Mouse (Mus musculus) neural tube, embryonic 11.5 days (tissue): ENCODE measurements at regions not wholly inside any gene's neighbourhood (a gene's known extent, or its start where the extent isn't known, plus 50 kb on each side); places are given as distances from the start of the nearest gene placed in this dataset.

Experiments
- ATAC-seq: fragments of 200-750 bp; cut with Nextera tagmentation; 2 replicates; pipeline ENCODE4 v1.8.0; 2017; ENCODE audit warnings: moderate number of reproducible peaks, mild to moderate bottlenecking, moderate TSS enrichment, moderate library complexity; ENCODE audit not compliant: insufficient read depth, low FRiP score, low TSS enrichment
- DNase-seq: peaks from one replicate; pipeline ENCODE4 v3.0.0-alpha.2; 2015; ENCODE audit warnings: low spot score
- H3K27ac ChIP-seq: fragments of 300-500 bp; sonication (generic); 2 replicates; pipeline ENCODE4 v1.5.1; 2014; ENCODE audit warnings: low read depth, mild to moderate bottlenecking, low read length
- H3K27me3 ChIP-seq: fragments of 300-500 bp; sonication (generic); 2 replicates; pipeline ENCODE4 v1.6.1; 2014; ENCODE audit warnings: mild to moderate bottlenecking, low read length, mixed read lengths; ENCODE audit not compliant: control insufficient read depth, insufficient read depth
- H3K36me3 ChIP-seq: fragments of 300-500 bp; sonication (generic); 2 replicates; pipeline ENCODE4 v1.6.1; 2014; ENCODE audit warnings: mild to moderate bottlenecking, low read length, moderate library complexity, mixed read lengths; ENCODE audit not compliant: control insufficient read depth, insufficient read depth
- H3K4me1 ChIP-seq: fragments of 300-500 bp; sonication (generic); 2 replicates; pipeline ENCODE4 v1.6.1; 2014; ENCODE audit warnings: low read length, mixed read lengths; ENCODE audit not compliant: control insufficient read depth, insufficient read depth
- H3K4me2 ChIP-seq: fragments of 300-500 bp; sonication (generic); 2 replicates; pipeline ENCODE4 v1.6.1; 2014; ENCODE audit warnings: low read depth, mild to moderate bottlenecking, moderate library complexity
- H3K4me3 ChIP-seq: fragments of 300-500 bp; sonication (generic); 2 replicates; pipeline ENCODE4 v1.5.1; 2014; ENCODE audit warnings: low read depth, low read length
- H3K9ac ChIP-seq: fragments of 300-500 bp; sonication (generic); 2 replicates; pipeline ENCODE4 v1.6.1; 2014; ENCODE audit warnings: mild to moderate bottlenecking, low read length
- H3K9me3 ChIP-seq: fragments of 300-500 bp; sonication (generic); 2 replicates; pipeline ENCODE4 v1.6.1; 2016; ENCODE audit warnings: low read length; ENCODE audit not compliant: control insufficient read depth
- WGBS: fragments of 180-500 bp; shearing (Covaris S2); extraction: QIAGEN DNeasy Blood & Tissue Kit; methylation state at CpG from one replicate; pipeline ENCODE4 v1.1.7; 2014; 5-methylcytosine and 5-hydroxymethylcytosine counted together

GRCm38 (mm10) chr10:6053207-6053606 is 131.0 kb upstream of the Rgs17 start:
- H3K9ac ChIP-seq, result no peak overlapping the region
- no peak overlapping the region for H3K4me2 ChIP-seq
- no peaks in the 10 kb centered on the region for H3K9me3 ChIP-seq
- H3K4me1 ChIP-seq, result no peaks in the 10 kb centered on the region
- no peak overlapping the region for H3K27ac ChIP-seq
- H3K36me3 ChIP-seq, result no peaks in the 10 kb centered on the region
- H3K4me3 ChIP-seq, result no peak overlapping the region
- ATAC-seq (no peak), DNase-seq (no peak)
- H3K27me3 ChIP-seq, result no peaks in the 10 kb centered on the region
- 63% methylated on average over 2 of the region's 2 CpGs for WGBS

GRCm38 (mm10) chr10:6043358-6043757 is 121.2 kb upstream of the Rgs17 start:
- Histone ChIP-seq H3K4me1 (no peaks in the 10 kb centered on the region), H3K9ac (no peak overlapping the region), H3K4me3 (no peak overlapping the region), H3K9me3 (no peaks in the 10 kb centered on the region), H3K4me2 (no peak overlapping the region), H3K36me3 (no peaks in the 10 kb centered on the region), H3K27me3 (no peaks in the 10 kb centered on the region), H3K27ac (no peak overlapping the region)
- ATAC-seq (no peak), DNase-seq (no peak)
- 79% methylated on average over 5 of the region's 5 CpGs for WGBS

- Histone ChIP-seq H3K9ac (no peak overlapping the region), H3K4me1 (no peaks in the 10 kb centered on the region), H3K4me3 (no peak overlapping the region), H3K36me3 (no peaks in the 10 kb centered on the region), H3K9me3 (no peaks in the 10 kb centered on the region), H3K27ac (no peak overlapping the region), H3K27me3 (no peaks in the 10 kb centered on the region), H3K4me2 (no peak overlapping the region)
- DNase-seq, result no peak
- ATAC-seq, result no peak
- WGBS, result 82% methylated on average over 4 of the region's 4 CpGs
Measured at GRCm38 (mm10) chr10:6039771-6040170, 117.6 kb upstream of the Rgs17 start.

GRCm38 (mm10) chr10:6035792-6036487 is 113.7 kb upstream of the Rgs17 start:
- H3K4me1 ChIP-seq, result no peaks in the 10 kb centered on the region
- 24% methylated on average over 25 of the region's 25 CpGs for WGBS
- no peaks in the 10 kb centered on the region for H3K27me3 ChIP-seq

GRCm38 (mm10) chr10:6032469-6032868 is 110.3 kb upstream of the Rgs17 start:
- no peak for DNase-seq
- H3K27ac ChIP-seq, result no peak overlapping the region
- no peak overlapping the region for H3K9ac ChIP-seq
- no peaks in the 10 kb centered on the region for H3K4me1 ChIP-seq
- H3K4me2 ChIP-seq, result no peak overlapping the region
- no peaks in the 10 kb centered on the region for H3K27me3 ChIP-seq
- WGBS, result 74% methylated on average over 4 of the region's 4 CpGs
- H3K36me3 ChIP-seq, result no peaks in the 10 kb centered on the region
- no peaks in the 10 kb centered on the region for H3K9me3 ChIP-seq
- H3K4me3 ChIP-seq, result no peak overlapping the region
- no peak for ATAC-seq

More at GRCm38 (mm10) chr10:6035792-6036487, 113.7 kb upstream of the Rgs17 start:
- no peak overlapping the region for H3K27ac ChIP-seq
- H3K9ac ChIP-seq, result no peak overlapping the region
- ATAC-seq (peak; percentile 81), DNase-seq (peak; percentile 77)
- H3K4me3 ChIP-seq, result no peak overlapping the region
- H3K4me2 ChIP-seq, result no peak overlapping the region
- no peaks in the 10 kb centered on the region for H3K36me3 ChIP-seq
- no peaks in the 10 kb centered on the region for H3K9me3 ChIP-seq

GRCm38 (mm10) chr10:6027551-6027950 is 105.4 kb upstream of the Rgs17 start:
- Histone ChIP-seq H3K4me2 (no peak overlapping the region), H3K4me3 (no peak overlapping the region), H3K27ac (no peak overlapping the region), H3K27me3 (no peaks in the 10 kb centered on the region), H3K4me1 (no peaks in the 10 kb centered on the region), H3K9ac (no peak overlapping the region), H3K36me3 (no peaks in the 10 kb centered on the region), H3K9me3 (no peaks in the 10 kb centered on the region)
- 39% methylated on average over 1 of the region's 1 CpGs for WGBS
- no peak for DNase-seq
- no peak for ATAC-seq

GRCm38 (mm10) chr10:6026317-6026716 is 104.1 kb upstream of the Rgs17 start:
- H3K9me3 ChIP-seq, result no peaks in the 10 kb centered on the region
- no peak overlapping the region for H3K27ac ChIP-seq
- no peak overlapping the region for H3K4me2 ChIP-seq
- DNase-seq, result no peak
- 56% methylated on average over 5 of the region's 5 CpGs for WGBS
- no peaks in the 10 kb centered on the region for H3K27me3 ChIP-seq
- H3K4me1 ChIP-seq, result no peaks in the 10 kb centered on the region
- H3K4me3 ChIP-seq, result no peak overlapping the region
- no peaks in the 10 kb centered on the region for H3K36me3 ChIP-seq
- no peak overlapping the region for H3K9ac ChIP-seq
- ATAC-seq, result no peak

GRCm38 (mm10) chr10:6022609-6023283 is 100.5 kb upstream of the Rgs17 start:
- Histone ChIP-seq H3K27ac (no peak overlapping the region), H3K4me2 (no peak overlapping the region), H3K27me3 (no peaks in the 10 kb centered on the region), H3K9ac (no peak overlapping the region), H3K4me3 (no peak overlapping the region), H3K4me1 (no peaks in the 10 kb centered on the region), H3K9me3 (no peaks in the 10 kb centered on the region), H3K36me3 (no peaks in the 10 kb centered on the region)
- ATAC-seq (no peak), DNase-seq (no peak)
- 81% methylated on average over 2 of the region's 2 CpGs for WGBS
